Mouse (Mus musculus): ENCODE results near the gene Rbm14.
A peak's percentile ranks its signal among the peaks of the same experiment; 100 is the strongest.
"Not testable (repeated sequence)": the region's sequence is repeated elsewhere in the genome, so short reads cannot be mapped to it uniquely, and the experiment has no call there.

Rbm14 gene

GRCm38 (mm10) chr19:4813015-4813414 lies 1.6 kb upstream of the Rbm14 start:
- no peak for DNase-seq (ENCODE audit: low read depth, low spot score)

GRCm38 (mm10) chr19:4812334-4812949 lies 1.0 kb upstream of the Rbm14 start:
- DNase-seq (ENCODE audit: low read depth, low spot score) = not testable (repeated sequence)

GRCm38 (mm10) chr19:4811909-4812242 lies 442 bp upstream of the Rbm14 start:
- DNase-seq (ENCODE audit: low read depth, low spot score) = no peak

DNA sequence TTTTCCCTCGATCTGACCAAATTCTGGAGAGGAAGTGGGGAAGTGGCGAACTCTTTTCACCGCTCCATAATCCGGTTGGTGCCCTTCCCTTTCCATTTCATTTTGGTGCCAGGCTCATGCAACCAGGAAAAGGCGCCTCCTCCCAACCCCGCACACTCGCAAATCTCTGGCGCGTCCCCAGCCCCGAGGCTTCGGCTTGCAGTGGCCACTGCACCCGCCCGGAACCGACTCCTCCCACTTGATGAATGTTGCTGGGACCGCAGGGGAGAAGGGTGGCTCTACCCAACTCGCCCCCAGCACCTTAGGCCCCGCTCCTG lies 730 bp downstream of the Rbm14 start:
- DNase-seq (ENCODE audit: low read depth, low spot score) = no peak

DNA sequence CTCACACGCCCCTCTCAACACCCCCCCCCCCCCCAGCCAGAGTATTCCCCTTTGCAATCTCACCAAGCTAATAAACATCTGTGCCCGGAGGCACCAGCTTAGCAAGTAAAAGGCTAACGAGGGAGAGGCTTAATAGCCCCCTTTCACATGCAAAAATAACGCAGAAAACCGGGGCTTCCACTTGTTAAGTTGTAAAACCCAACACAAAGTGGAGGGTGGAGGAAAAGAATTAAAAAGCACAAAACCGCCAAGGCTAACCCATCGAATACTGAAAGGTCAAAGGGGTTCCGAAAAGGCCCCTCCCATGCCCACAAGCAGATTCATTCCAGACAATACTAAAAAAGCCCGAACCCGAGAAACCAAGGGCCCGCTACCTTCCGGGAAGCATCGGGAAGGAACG lies 1.1 kb downstream of the Rbm14 start:
- DNase-seq (ENCODE audit: low read depth, low spot score) = no peak

- DNase-seq (ENCODE audit: low read depth, low spot score) = no peak
Measured at GRCm38 (mm10) chr19:4803283-4803682, 8.2 kb downstream of the Rbm14 start.

GRCm38 (mm10) chr19:4802691-4803091 lies 8.7 kb downstream of the Rbm14 start:
- no peak for DNase-seq (ENCODE audit: low read depth, low spot score)

GRCm38 (mm10) chr19:4799083-4799482 lies 12.4 kb downstream of the Rbm14 start:
- no peak for DNase-seq (ENCODE audit: low read depth, low spot score)

DNA sequence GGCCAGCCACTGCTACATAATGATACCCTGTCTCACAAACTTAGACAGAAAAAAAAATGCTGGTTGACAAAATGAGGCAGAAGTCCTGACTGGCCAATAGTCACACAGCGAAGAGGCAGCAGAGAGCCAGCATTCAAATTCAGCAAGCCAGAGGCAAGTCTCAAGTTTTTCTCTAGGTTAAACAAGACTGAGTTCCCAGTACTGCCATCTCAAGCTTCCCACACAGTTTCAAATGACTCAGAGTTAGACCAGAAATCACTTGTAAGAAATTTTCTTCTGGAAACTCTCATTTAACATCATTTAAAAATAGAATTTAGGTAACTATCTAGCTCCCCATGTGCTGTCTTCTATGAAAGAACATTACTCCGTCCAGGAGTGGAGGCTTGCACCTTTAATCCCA lies 13.6 kb downstream of the Rbm14 start:
- DNase-seq (ENCODE audit: low read depth, low spot score) = no peak

- no peak for DNase-seq (ENCODE audit: low read depth, low spot score)
Measured at GRCm38 (mm10) chr19:4795929-4796328, 15.5 kb downstream of the Rbm14 start.

- DNase-seq (ENCODE audit: low read depth, low spot score) = peak; percentile 99
Measured at GRCm38 (mm10) chr19:4793831-4794422, 17.5 kb downstream of the Rbm14 start, which contains the start of gene Rbm4. Gene Rbm4, minus strand, starts transcription at chr19:4793901.

DNA sequence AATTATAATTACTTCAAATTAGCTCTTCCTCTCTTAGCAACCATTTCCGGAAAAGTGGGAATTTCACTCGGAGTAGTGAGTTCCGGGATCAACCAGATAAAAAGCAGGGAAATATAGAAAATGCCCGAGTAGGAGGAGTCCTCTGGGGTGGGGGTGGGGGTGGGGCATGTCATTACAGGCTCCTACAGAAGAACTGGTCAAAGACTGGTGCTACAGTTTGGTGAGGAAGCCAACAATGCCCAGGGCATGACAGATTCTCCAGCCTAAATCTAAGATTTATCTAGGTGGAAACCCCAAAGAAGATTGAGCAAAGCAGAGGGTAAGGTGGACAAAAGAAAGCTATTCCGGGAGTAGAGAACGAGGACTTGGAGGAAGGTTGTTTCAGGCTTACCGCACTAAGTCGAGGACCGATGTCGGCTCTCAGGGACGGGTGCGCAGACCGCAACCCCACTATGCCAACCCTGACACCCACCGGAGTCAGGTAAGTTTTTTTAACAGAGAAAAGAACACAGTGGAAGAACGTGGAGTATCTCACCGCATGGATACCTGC lies 18.1 kb downstream of the Rbm14 start:
- DNase-seq (ENCODE audit: low read depth, low spot score) = no peak

- no peak for DNase-seq (ENCODE audit: low read depth, low spot score)
Measured at GRCm38 (mm10) chr19:4786313-4786712, 25.1 kb downstream of the Rbm14 start.

GRCm38 (mm10) chr19:4785206-4785605 lies 26.2 kb downstream of the Rbm14 start:
- DNase-seq (ENCODE audit: low read depth, low spot score) = no peak

- DNase-seq (ENCODE audit: low read depth, low spot score) = no peak
Measured at GRCm38 (mm10) chr19:4782891-4783290, 28.5 kb downstream of the Rbm14 start.

- DNase-seq (ENCODE audit: low read depth, low spot score) = no peak
Measured at GRCm38 (mm10) chr19:4772785-4773184, 38.6 kb downstream of the Rbm14 start.

DNA sequence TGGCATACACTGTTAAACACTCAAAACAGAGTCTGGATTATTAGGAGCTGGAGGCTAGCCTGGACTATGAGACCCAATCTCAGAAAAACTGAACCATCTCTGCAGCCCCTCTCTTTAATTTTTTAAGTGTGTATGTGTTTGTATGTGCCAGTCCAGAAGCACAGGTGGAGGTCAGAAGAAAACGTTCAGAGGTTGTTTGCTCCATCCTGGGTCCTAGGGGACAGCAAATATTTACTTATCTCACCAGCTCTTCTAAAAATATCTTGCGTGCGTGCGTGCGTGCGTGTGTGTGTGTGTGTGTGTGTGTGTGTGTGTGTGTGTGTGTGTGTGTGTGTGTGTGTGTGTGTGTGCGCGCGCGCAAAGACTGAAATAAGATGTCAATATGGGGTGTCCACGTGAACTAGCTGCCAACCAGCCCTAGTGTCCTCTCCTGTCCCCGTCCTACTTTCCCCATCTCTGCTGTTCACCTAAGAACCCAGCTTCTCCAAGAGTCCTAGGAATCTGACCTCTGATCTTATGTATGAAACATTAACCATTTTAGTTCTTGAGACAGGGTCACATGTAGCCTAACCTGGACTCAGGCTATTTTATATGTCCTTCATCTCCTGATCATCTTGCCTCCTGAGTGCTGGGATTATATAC lies 43.8 kb downstream of the Rbm14 start:
- DNase-seq (ENCODE audit: low read depth, low spot score) = no peak

DNA sequence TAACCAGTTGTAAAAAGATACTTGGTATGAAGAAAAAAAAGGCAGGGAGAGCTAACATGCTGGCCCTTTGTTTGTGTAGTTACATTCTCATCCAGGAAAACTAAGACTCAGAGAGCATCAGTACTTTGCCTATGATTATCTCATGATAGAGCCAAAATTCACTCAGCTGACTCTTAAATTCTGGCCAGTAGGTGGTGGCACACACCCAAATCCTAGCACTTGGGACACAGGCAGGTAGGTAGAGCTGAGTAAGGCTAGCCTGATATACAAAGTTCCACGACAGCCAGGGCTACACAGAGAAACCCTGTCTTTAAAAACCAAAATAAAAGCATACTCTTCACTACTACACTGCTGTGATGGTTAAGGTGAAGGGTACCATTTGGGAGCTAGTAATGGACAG lies 48.6 kb downstream of the Rbm14 start:
- DNase-seq (ENCODE audit: low read depth, low spot score) = no peak

GRCm38 (mm10) chr19:4760544-4760943 lies 50.9 kb downstream of the Rbm14 start:
- not testable (repeated sequence) for DNase-seq (ENCODE audit: low read depth, low spot score)

- no peak for DNase-seq (ENCODE audit: low read depth, low spot score)
Measured at GRCm38 (mm10) chr19:4756921-4757320, 54.5 kb downstream of the Rbm14 start.

DNA sequence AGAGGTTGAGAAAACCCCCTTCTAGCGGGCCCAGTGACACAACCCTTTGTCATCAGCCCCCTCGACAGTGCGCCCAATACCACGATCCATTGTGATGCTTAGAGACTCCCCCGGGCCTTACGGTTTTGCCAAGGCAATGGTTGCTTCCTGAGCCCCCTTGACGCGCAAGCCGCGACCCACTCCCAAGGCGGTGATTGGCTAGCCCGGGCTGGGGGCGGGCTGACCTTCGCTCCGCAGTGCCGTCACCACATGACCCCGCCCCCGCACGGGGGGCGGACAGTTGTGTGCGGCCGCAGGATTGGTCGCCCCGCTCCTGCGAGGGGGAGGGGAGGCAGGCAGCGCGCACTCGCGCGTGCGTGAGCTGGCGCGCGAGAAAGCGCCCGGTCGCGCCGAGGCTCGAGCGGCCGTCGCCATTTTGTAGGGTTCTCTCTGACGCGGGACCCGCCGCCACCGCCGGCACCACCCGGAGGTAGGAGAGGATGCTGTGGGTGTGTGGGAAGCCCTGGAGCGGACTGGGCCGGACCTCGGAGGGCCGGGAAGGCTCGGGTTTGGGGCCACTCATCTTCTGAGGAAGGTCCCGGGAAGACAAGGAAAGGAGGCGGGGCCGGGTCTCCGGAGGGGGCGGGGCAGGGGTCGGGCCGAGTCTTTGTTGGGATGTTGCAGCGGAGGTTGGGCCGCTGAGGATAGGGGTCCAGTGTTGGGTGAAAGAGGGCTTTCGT lies 55.1 kb downstream of the Rbm14 start, which contains the start of gene Rbm4b:
TSS of gene Rbm4b (plus strand) at position 305 of the 719 bp plus-strand sequence.
- peak; percentile 88 for DNase-seq (ENCODE audit: low read depth, low spot score)

- DNase-seq (ENCODE audit: low read depth, low spot score) = peak; percentile 75
Measured at GRCm38 (mm10) chr19:4755565-4756192, 55.8 kb downstream of the Rbm14 start.

Data from retina, adult 2 months (tissue).